Mouse (Mus musculus): Measurements from ENCODE around the gene Zfp184.

DNA sequence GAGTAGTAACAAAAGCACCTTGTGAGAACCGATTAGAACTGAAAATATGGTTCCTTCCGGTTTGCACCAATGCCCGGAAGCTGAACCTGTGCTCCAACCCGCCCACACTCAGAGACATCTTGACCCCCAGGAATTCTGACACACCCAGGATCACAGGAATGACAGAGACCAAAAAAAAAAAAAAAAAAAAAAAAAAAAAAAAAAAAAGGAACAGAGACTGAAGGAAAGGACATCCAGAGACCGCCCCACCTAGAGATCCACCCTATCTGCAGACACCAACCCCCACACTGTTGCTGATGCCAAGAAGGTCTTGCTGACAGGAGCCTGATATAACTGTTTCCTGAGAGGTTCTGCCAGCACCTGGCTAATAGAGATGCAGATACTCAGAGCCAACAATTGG is 47.7 kb downstream of the Zfp184 start:
- no peak for TF ChIP-seq CTCF (IDR thresholded peaks at IDR 0.05; ENCODE audit: borderline replicate concordance, extremely low read depth, insufficient read depth, insufficient read length)
- no peak for TF ChIP-seq POLR2A (IDR thresholded peaks at IDR 0.05; ENCODE audit: borderline replicate concordance, extremely low read depth, insufficient read depth, insufficient read length, poor library complexity, severe bottlenecking)
